Mouse (Mus musculus) G1E (cell line): Measurements from ENCODE around the gene Ap4s1. TPM values are rescaled to one million over a fixed set of nuclear protein-coding genes. Genes with fewer than 3 reads are reported as not detected.

ENCODE experiments used
- ATAC-seq: 2 replicates; pipeline ENCODE4 v1.8.0; 2016; ENCODE audit warnings: mild to moderate bottlenecking; ENCODE audit not compliant: insufficient number of reproducible peaks, poor library complexity, low FRiP score, severe bottlenecking; ENCODE audit errors: extremely low read depth
- DNase-seq: peaks from one replicate; pipeline ENCODE4 v3.0.0; 2012; ENCODE audit warnings: low spot score
- H3K27me3 ChIP-seq: 2 replicates; pipeline ENCODE4 v1.6.1; 2012; ENCODE audit warnings: mild to moderate bottlenecking, low read length, inconsistent platforms; ENCODE audit not compliant: insufficient read depth
- H3K36me3 ChIP-seq: replicated peaks from 2 replicates; pipeline ENCODE3; 2012; ENCODE audit warnings: mild to moderate bottlenecking, inconsistent platforms
- H3K4me1 ChIP-seq: 2 replicates; pipeline ENCODE4 v1.6.1; 2012; ENCODE audit warnings: low read depth, low read length, inconsistent platforms, mixed read lengths; ENCODE audit not compliant: insufficient read depth
- H3K4me3 ChIP-seq: 2 replicates; pipeline ENCODE4 v1.5.1; 2012; ENCODE audit warnings: low read depth, mild to moderate bottlenecking, inconsistent platforms, low read length, moderate library complexity, mixed read lengths
- H3K9me3 ChIP-seq: replicated peaks from 2 replicates; pipeline ENCODE4 v1.6.1; 2012; ENCODE audit warnings: inconsistent platforms
- CTCF ChIP-seq: IDR thresholded peaks from 2 replicates; pipeline ENCODE4 v1.5.1; 2012; ENCODE audit warnings: low read depth, low read length, inconsistent platforms, mixed read lengths
- GATA1 ChIP-seq: IDR thresholded peaks from 2 replicates; pipeline ENCODE4 v1.6.1; 2012; ENCODE audit warnings: borderline replicate concordance, low read length, inconsistent platforms, mixed read lengths
- GATA2 ChIP-seq: IDR thresholded peaks from 2 replicates; pipeline ENCODE4 v1.6.1; 2012; ENCODE audit warnings: low read depth, low read length, inconsistent platforms, borderline replicate concordance
- POLR2AphosphoS5 ChIP-seq: IDR thresholded peaks from 2 replicates; pipeline ENCODE4 v1.6.1; 2012; ENCODE audit warnings: low read depth, low read length, inconsistent platforms; ENCODE audit not compliant: insufficient replicate concordance
- TAL1 ChIP-seq: conservative IDR thresholded peaks from 2 replicates; pipeline ENCODE4 v1.6.1; 2012; ENCODE audit warnings: low read depth, low read length, inconsistent platforms, mixed read lengths
- polyA plus RNA-seq: library from polyadenylated mRNA; stranded (reverse); fragments of >175 nt; gene quantifications from 2 replicates; pipeline ENCODE4 v1.2.3, GENCODE M21; 2012
- total RNA-seq, 2 experiments: library from RNA; stranded (forward) in 1 of 2; stranded (reverse) in 1 of 2; fragments of 200-1000 nt in 1 of 2; fragments of >200 nt in 1 of 2; fragmentation: Nextera tagmentation in 1 of 2; gene quantifications; 2 replicates each; pipeline ENCODE4 v1.2.3; 2014 to 2017

Ap4s1 gene
- total and polyA plus RNA-seq, 3 experiments, result 7.2 to 21.8 (median 16.2) TPM

DNA sequence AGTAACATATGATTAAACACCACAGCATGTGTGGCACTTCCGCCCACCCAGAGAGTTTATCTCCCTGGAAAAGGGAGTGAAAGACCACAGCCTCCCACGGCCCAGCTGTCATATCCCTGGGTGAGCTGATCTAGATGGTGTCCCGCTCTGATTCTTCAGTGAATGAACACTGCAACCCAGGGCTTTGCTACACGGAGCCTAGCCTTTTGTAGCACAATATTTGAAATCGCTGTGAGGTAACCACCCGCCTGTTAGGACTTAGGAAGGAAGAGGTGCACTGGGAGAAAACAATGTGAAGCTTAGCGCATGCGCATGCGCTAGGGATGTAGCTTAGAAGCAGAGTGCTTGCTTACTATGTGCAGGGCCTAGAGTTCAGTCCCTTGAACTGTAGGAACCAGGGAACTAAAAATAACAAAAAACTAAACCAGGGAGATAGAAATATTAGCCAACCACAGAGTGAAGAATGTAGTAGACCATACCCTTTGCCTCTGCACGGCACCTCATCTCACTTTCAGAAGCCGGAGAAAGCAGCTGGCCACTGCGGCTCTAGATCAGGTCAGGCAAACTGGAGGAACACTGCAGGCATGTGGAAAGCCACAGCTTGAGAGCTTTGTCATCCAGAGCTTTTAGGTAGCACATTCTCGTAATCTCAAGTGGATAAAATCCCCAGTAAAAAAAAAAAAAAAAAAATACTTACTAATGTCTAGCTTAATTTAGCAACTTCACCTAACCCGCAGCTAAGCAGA lies 18.3 kb downstream of the Ap4s1 start:
- no peak for DNase-seq
- TF ChIP-seq GATA1 (no peak), TAL1 (no peak), POLR2AphosphoS5 (no peak), CTCF (no peak), GATA2 (no peak)
- Histone ChIP-seq H3K4me1 (peaks cover 21% of the 10 kb centered on the region), H3K27me3 (no peaks in the 10 kb centered on the region; the same call in 1 of the 2 replicates), H3K36me3 (peaks cover 2% of the 10 kb centered on the region), H3K4me3 (no peak overlapping the region), H3K9me3 (no peaks in the 10 kb centered on the region)
- ATAC-seq, result no peak

DNA sequence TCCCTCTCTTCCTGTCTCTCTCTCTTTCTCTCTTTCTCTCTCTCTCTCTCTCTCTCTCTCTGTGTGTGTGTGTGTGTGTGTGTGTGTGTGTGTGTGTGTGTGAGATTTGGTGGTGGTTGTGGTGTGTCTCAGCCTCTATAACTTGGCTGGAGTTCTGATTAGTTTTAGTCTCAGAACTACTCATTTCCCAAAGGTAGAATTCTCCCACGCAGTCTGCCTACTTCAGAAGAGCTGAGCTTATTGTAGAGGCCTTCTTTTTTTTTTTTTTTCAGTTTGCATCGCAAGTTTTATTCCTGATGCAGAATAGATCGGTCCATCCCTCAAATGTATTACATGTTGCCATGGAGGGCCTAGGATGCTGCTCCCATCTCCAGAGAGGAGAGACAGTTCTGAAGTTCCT lies 18.9 kb downstream of the Ap4s1 start:
- Histone ChIP-seq H3K27me3 (no peaks in the 10 kb centered on the region; the same call in 1 of the 2 replicates), H3K4me1 (peaks cover 16% of the 10 kb centered on the region), H3K4me3 (no peak overlapping the region), H3K36me3 (peaks cover 2% of the 10 kb centered on the region), H3K9me3 (no peaks in the 10 kb centered on the region)
- no peak for DNase-seq
- no peak for ATAC-seq
- no peak for TF ChIP-seq GATA1

- Histone ChIP-seq H3K27me3 (no peaks in the 10 kb centered on the region), H3K36me3 (peaks cover 2% of the 10 kb centered on the region), H3K4me1 (peaks cover 16% of the 10 kb centered on the region), H3K4me3 (no peak overlapping the region; the same call in 1 of the 2 replicates), H3K9me3 (no peaks in the 10 kb centered on the region)
- DNase-seq (no peak), ATAC-seq (no peak)
- TF ChIP-seq CTCF (no peak), GATA1 (no peak), GATA2 (no peak), POLR2AphosphoS5 (no peak), TAL1 (no peak)
These were observed 19.3 kb downstream of the Ap4s1 start for GRCm38 (mm10) chr12:51710154-51710553.

GRCm38 (mm10) chr12:51712685-51713084 lies 21.9 kb downstream of the Ap4s1 start:
- no peaks in the 10 kb centered on the region for H3K9me3 ChIP-seq
- ATAC-seq, result no peak

DNA sequence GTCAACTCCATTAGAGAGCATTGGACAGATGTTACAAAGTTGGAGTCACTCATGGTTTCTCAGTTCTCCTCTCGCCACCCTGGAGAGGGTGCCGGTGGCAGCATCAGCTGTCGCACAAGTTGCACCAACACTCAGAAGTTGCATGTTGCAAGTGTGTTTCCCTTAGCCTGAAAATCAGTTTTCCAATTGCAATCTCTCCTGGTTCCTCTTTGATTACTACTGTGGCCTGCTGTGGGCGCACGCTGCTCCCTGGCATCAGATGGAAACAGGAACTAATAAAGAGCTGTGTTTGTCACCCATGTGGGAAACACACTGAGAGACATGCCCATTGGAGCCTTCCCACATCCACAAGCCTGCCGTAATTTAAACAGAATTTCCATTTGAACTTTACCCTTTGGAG lies 27.8 kb downstream of the Ap4s1 start:
- no peak overlapping the region for H3K4me3 ChIP-seq
- no peaks in the 10 kb centered on the region for H3K9me3 ChIP-seq
- H3K36me3 ChIP-seq, result peaks cover 4% of the 10 kb centered on the region
- ATAC-seq (no peak), DNase-seq (no peak)
- TF ChIP-seq TAL1, result no peak
- no peak for TF ChIP-seq GATA1
- TF ChIP-seq GATA2, result no peak
- no peak for TF ChIP-seq CTCF
- no peak for TF ChIP-seq POLR2AphosphoS5
- no peaks in the 10 kb centered on the region for H3K4me1 ChIP-seq
- H3K27me3 ChIP-seq, result peaks cover 2% of the 10 kb centered on the region; the same call in 1 of the 2 replicates

More at GRCm38 (mm10) chr12:51712685-51713084, 21.9 kb downstream of the Ap4s1 start:
- Histone ChIP-seq H3K36me3 (no peaks in the 10 kb centered on the region), H3K4me3 (no peak overlapping the region), H3K4me1 (peaks cover 7% of the 10 kb centered on the region; the same call in 1 of the 2 replicates), H3K27me3 (peaks cover 2% of the 10 kb centered on the region; the same call in 1 of the 2 replicates)
- no peak for DNase-seq
- TF ChIP-seq TAL1 (no peak), GATA1 (no peak), POLR2AphosphoS5 (no peak), GATA2 (no peak), CTCF (no peak)

DNA sequence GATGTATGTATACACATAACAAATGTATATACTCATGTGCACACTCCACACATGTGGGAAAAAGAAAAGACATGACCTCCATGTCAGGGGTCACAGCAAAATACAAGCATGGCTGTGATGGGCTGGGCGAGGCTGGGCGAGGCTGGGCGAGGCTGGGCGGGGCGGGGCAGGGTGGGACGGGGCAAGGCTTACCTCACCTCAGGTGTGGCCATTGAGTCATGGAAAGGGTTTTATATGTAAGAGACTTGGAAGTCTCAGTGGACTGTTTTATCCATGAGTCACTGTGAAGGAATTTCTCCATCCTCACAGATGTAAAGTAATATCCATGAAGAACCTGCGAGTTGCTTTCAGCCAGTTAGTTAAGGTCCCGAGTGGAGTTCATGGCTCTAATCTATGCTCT lies 31.0 kb downstream of the Ap4s1 start:
- TF ChIP-seq GATA2 (no peak), CTCF (no peak), GATA1 (no peak), POLR2AphosphoS5 (no peak), TAL1 (no peak)
- Histone ChIP-seq H3K4me1 (no peaks in the 10 kb centered on the region; the same call in 1 of the 2 replicates), H3K36me3 (peaks cover 4% of the 10 kb centered on the region), H3K27me3 (peaks cover 2% of the 10 kb centered on the region; the same call in 1 of the 2 replicates), H3K4me3 (no peak overlapping the region), H3K9me3 (no peaks in the 10 kb centered on the region)
- DNase-seq (no peak), ATAC-seq (no peak)
